30 mouse cellular contexts compared by ENCODE assay signal in the genomic region with DNA sequence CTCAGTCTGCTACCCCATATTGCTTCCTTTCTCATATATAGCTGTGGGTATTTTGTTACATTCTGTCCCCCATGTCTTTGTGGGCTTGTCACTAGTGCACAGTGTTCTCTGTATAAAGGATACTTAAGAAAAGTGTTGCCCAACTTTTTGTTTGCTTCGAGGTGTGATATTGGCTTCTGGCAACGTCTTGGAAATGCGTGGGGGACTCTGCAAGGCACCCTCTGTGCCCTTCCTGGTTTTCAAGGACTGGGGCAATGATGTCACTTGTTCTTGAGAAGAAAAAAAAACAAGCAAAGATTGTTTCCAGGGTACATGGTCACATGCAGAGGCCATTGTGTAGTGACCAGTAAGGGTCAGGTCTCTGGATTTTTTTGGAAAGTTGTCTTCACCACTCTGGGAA. TPM values are rescaled to one million over a fixed set of nuclear protein-coding genes. Genes with fewer than 3 reads are reported as not detected.
A peak's percentile ranks its signal among the peaks of the same experiment; 100 is the strongest.
DNase-seq lines count a peak whose midpoint lies in the region; ATAC-seq and TF ChIP-seq lines count a peak whose summit lies in the region.
"Had no signal": no experiment of that assay in that cellular context is flagged by ENCODE, and none has a peak within 500 bp of the region (broad histone marks: within the 10 kb centered on the region; RNA-seq: fewer than 3 reads in every experiment).

No protein-coding gene starts in this region.

- peak; percentile 1; the same call in 1 of the 2 replicates for ATAC-seq in lung, embryonic 16.5 days (ENCODE audit: low read depth)
- ATAC-seq in forebrain, embryonic 12.5 days (ENCODE audit: low FRiP score) = no peak
- ATAC-seq: activated CD4-positive, CD25-positive, alpha-beta regulatory T cell, adult 4 months; forebrain, embryonic 14.5 days; forebrain, postnatal 0 days; hindbrain, embryonic 16.5 days had no signal

- H3K4me2 ChIP-seq in lung, embryonic 16.5 days (ENCODE audit: low read depth, low read length) = no peak overlapping the region
- H3K4me2 ChIP-seq in forebrain, embryonic 12.5 days = no peak overlapping the region
- H3K4me2 ChIP-seq: embryonic facial prominence, embryonic 13.5 days; heart, embryonic 12.5 days; heart, embryonic 15.5 days; hindbrain, embryonic 13.5 days had no signal

- no peak overlapping the region for H3K4me3 ChIP-seq in lung, adult 2 months (replicated peaks; ENCODE audit: extremely low read depth, low read depth, low read length)
- no peak overlapping the region for H3K4me3 ChIP-seq in lung, embryonic 16.5 days (ENCODE audit: low read length)
- no peak overlapping the region for H3K4me3 ChIP-seq in forebrain, embryonic 12.5 days (replicated peaks)
- H3K4me3 ChIP-seq: embryonic facial prominence, embryonic 10.5 days; embryonic facial prominence, embryonic 13.5 days; erythroblast, embryonic 14.5 days; gastrocnemius, adult 2 months; heart, embryonic 12.5 days; heart, embryonic 15.5 days; hindbrain, embryonic 10.5 days; hindbrain, embryonic 13.5 days had no signal

- peak overlapping the region; percentile 97; the same call in 1 of the 2 replicates for H3K27ac ChIP-seq in lung, embryonic 16.5 days (ENCODE audit: low read length)
- no peak overlapping the region for H3K27ac ChIP-seq in forebrain, embryonic 12.5 days
- H3K27ac ChIP-seq: embryonic facial prominence, embryonic 10.5 days; embryonic facial prominence, embryonic 13.5 days; gastrocnemius, adult 2 months; heart, embryonic 15.5 days; hindbrain, embryonic 10.5 days; hindbrain, embryonic 13.5 days had no signal

- no peaks in the 10 kb centered on the region for H3K27me3 ChIP-seq in lung, embryonic 16.5 days (ENCODE audit: control insufficient read depth, insufficient read depth, low read depth, low read length)
- H3K27me3 ChIP-seq in forebrain, embryonic 12.5 days = no peaks in the 10 kb centered on the region
- H3K27me3 ChIP-seq: embryonic facial prominence, embryonic 13.5 days; heart, embryonic 12.5 days; heart, embryonic 15.5 days; hindbrain, embryonic 13.5 days had no signal

- WGBS in lung, adult 2 months = 39% methylated on average over 3 of the region's 3 CpGs
- WGBS in lung, embryonic 16.5 days = 46% methylated on average over 3 of the region's 3 CpGs
- 83% methylated on average over 3 of the region's 3 CpGs for WGBS in forebrain, embryonic 12.5 days

- no peak overlapping the region for H3K9ac ChIP-seq in lung, embryonic 16.5 days (ENCODE audit: low read length)
- no peak overlapping the region for H3K9ac ChIP-seq in forebrain, embryonic 12.5 days
- H3K9ac ChIP-seq: embryonic facial prominence, embryonic 13.5 days; forebrain, postnatal 0 days; heart, embryonic 12.5 days; heart, embryonic 15.5 days; hindbrain, embryonic 13.5 days had no signal

- no peak for TF ChIP-seq CTCF in lung, adult 2 months (IDR thresholded peaks at IDR 0.05; ENCODE audit: insufficient read depth, low read length)

- peaks cover 4% of the 10 kb centered on the region; the same call in 1 of the 2 replicates for H3K4me1 ChIP-seq in lung, adult 2 months (ENCODE audit: control insufficient read depth, insufficient read depth, low read length)
- peaks cover 5% of the 10 kb centered on the region; the same call in 1 of the 2 replicates for H3K4me1 ChIP-seq in lung, embryonic 16.5 days (replicated peaks; ENCODE audit: control insufficient read depth, insufficient read depth, low read length)
- H3K4me1 ChIP-seq in forebrain, embryonic 12.5 days = no peaks in the 10 kb centered on the region
- H3K4me1 ChIP-seq: hindbrain, embryonic 13.5 days had no signal

- intact Hi-C loops in left cerebral cortex, postnatal 10 days (cut with DNase I) = no loop called here

- no peaks in the 10 kb centered on the region for H3K36me3 ChIP-seq in lung, embryonic 16.5 days (ENCODE audit: control insufficient read depth, insufficient read depth, low read length)
- no peaks in the 10 kb centered on the region for H3K36me3 ChIP-seq in forebrain, embryonic 12.5 days (replicated peaks)
- H3K36me3 ChIP-seq: embryonic facial prominence, embryonic 10.5 days; embryonic facial prominence, embryonic 13.5 days; heart, embryonic 12.5 days; heart, embryonic 15.5 days; hindbrain, embryonic 10.5 days; hindbrain, embryonic 13.5 days had no signal

- no peak for TF ChIP-seq POLR2A in lung, adult 2 months (IDR thresholded peaks at IDR 0.05; ENCODE audit: borderline replicate concordance, extremely low read depth, low read depth, low read length)

- H3K9me3 ChIP-seq in lung, embryonic 16.5 days (ENCODE audit: control insufficient read depth, low read length) = no peaks in the 10 kb centered on the region
- H3K9me3 ChIP-seq in forebrain, embryonic 12.5 days = no peaks in the 10 kb centered on the region
- H3K9me3 ChIP-seq: embryonic facial prominence, embryonic 10.5 days; embryonic facial prominence, embryonic 13.5 days; heart, embryonic 12.5 days; heart, embryonic 15.5 days; hindbrain, embryonic 10.5 days; hindbrain, embryonic 13.5 days had no signal

- DNase-seq in lung, adult 18-20 months = peak; percentile 76 to 90
- no peak for DNase-seq in lung, adult 2 months
- peak; percentile 44 for DNase-seq in lung, postnatal 14 days
- DNase-seq in lung, postnatal 4 days = peak; percentile 36 to 53
- DNase-seq in spleen, postnatal 14 days (ENCODE audit: low spot score in 2 of 2) = no peak
- DNase-seq in left cerebral cortex, postnatal 10 days (ENCODE audit: extremely low spot score in 1 of 2, low spot score in 2 of 2) = no peak
- DNase-seq: adrenal gland, postnatal 10 days; adrenal gland, postnatal 36 days; cerebellum, adult 11 months; cerebellum, adult 2 months; cerebellum, adult 9-11 months; cerebellum, postnatal 25 days; forebrain, postnatal 0 days; gastrocnemius, adult 2 months; gastrocnemius, postnatal 14 days; heart, adult 11 months; heart, postnatal 10 days; heart, postnatal 36 days had no signal

RNA-seq across cellular contexts. Expression of gene Slc44a3, which starts 29.6 kb away (rescaled TPM):
- 17.6 and 23.2 TPM in 2 replicates for polyA plus RNA-seq in lung, adult 2 months (2012; rRNA removed)
- polyA plus RNA-seq in lung, embryonic 16.5 days (2015; fragmentation: Nextera tagmentation; extraction: Ambion mirVana) = 24.4 and 28.1 TPM in 2 replicates
- under 1 TPM in 1 of 2 experiments, not detected in 1; 0.17 TPM for total RNA-seq in left cerebral cortex, postnatal 10 days (2021)
- polyA plus RNA-seq in forebrain, embryonic 12.5 days (2016; fragmentation: Nextera tagmentation; extraction: Ambion mirVana) = 0.53 and 0.97 TPM in 2 replicates
- total RNA-seq: gastrocnemius, adult 2 months had no signal
- polyA plus RNA-seq: activated CD4-positive, CD25-positive, alpha-beta regulatory T cell, adult 4 months; erythroblast, embryonic 14.5 days had no signal

Comparison
In these comparisons a context has a peak if more than half of its experiments do, and no peak if none do; other contexts are left out.
1. DNase-seq: peak in lung, adult 18-20 months (2 of 2), lung, postnatal 14 days (single experiment) and lung, postnatal 4 days (2 of 2); none in lung, adult 2 months (single experiment), spleen, postnatal 14 days (0 of 2) and left cerebral cortex, postnatal 10 days (0 of 2).